Mouse (Mus musculus): ENCODE results near the gene Kdm2b. TPM values are rescaled to one million over a fixed set of nuclear protein-coding genes. Genes with fewer than 3 reads are reported as not detected.
A peak's percentile ranks its signal among the peaks of the same experiment; 100 is the strongest.
"Not testable (repeated sequence)": the region's sequence is repeated elsewhere in the genome, so short reads cannot be mapped to it uniquely, and the experiment has no call there.

Kdm2b gene
- polyA plus RNA-seq, 1 experiment from 2014 or later, result 141 TPM

DNA sequence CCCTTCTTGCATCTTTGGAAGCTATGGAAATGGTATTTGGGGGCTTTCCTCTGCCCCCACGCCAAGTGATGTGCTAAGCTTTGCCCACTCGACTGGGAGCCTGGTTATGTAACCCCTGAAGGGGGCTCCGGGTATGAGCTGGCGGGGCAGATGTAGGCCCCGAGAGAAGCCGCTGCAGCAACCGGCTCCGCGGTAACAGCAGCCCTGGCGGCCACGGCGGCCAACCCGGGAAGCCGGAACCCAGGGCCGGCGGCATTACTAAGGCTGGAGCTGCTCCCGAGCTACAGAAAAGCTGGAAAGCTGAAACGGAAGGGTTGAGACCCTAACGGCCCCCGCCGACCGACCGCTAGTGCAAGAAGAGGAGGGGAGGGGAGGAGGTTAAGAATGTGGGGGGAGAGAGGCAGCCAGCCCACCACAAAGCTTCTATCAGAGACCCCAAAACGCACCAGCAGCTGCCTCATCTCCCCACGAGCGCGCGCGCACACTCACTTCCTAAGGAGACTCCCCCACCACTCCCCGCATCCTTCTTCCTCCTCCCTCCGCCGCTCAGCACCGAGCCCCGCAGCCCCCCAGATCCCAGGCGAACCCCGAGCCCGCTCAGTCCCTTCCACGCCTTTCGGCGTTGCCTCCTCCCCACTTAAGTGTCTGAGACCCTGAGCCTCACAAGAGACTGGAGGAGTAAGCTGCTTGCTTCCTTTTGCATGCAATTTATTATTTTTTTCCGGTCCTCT lies 1.4 kb downstream of the Kdm2b start:
- 0 out of 2 replicates have a peak, but pooled peaks have one; percentile 13 for ATAC-seq (replicated peaks)
- no peaks in the 10 kb centered on the region for H3K9me3 ChIP-seq
- H3K27ac ChIP-seq (replicated peaks), result peak overlapping the region; percentile 94
- peak overlapping the region; percentile 68 for H3K4me3 ChIP-seq
- no peaks in the 10 kb centered on the region for H3K27me3 ChIP-seq
- no peaks in the 10 kb centered on the region for H3K36me3 ChIP-seq
- H3K4me1 ChIP-seq, result peaks cover 64% of the 10 kb centered on the region
- H3K9ac ChIP-seq (replicated peaks), result peak overlapping the region; percentile 68
- 1% methylated on average over 41 of the region's 41 CpGs for WGBS
- H3K4me2 ChIP-seq (replicated peaks), result peak overlapping the region; percentile 99

DNA sequence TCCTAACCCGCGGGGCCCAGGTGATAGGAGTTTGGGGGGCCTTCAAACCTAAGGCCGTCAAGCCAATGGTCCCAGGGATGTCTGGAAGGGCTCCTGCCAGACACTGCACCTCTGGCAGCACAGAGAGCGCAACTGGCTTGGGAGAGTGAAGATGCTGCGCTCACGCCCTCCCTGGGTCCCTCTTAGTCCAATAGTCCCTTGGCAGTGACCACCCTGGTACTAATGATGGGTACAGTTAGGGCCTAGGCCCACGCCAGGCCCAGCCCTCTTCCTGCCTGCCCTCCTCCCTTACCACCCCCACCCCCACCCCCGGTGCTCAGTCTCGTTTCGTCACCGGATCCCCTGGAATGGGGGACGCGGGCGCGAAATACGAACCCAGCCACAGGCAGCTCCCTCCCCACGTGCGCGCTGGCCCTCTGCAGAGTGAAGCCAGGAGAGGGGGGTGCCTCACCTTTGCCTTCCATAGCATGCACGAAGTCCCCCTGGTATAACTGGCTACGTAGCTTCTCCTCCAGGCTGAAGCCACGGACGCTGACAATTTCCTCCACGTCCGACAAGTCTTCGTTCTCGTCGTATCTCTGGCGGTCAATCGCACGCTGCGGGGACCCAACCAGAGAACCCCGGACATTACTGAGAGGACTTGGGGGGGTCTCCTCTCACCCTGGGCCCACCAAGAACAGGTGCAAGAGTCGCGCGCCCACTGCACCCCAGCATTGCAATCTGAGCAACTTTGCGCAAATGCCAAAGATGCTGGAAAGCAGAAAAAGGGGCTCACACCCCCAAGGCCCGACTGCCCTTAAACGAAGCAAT lies 2.2 kb downstream of the Kdm2b start:
- no peaks in the 10 kb centered on the region for H3K36me3 ChIP-seq
- peak overlapping the region; percentile 99 for H3K4me2 ChIP-seq (replicated peaks)
- H3K9ac ChIP-seq (replicated peaks), result peak overlapping the region; percentile 68
- H3K27me3 ChIP-seq, result no peaks in the 10 kb centered on the region
- 3% methylated on average over 39 of the region's 39 CpGs for WGBS
- H3K4me1 ChIP-seq, result peaks cover 64% of the 10 kb centered on the region
- no peaks in the 10 kb centered on the region for H3K9me3 ChIP-seq
- H3K27ac ChIP-seq (replicated peaks), result peak overlapping the region; percentile 94
- H3K4me3 ChIP-seq, result peak overlapping the region; percentile 68
- ATAC-seq (replicated peaks), result peak; percentile 39

- peak overlapping the region; percentile 27; the same call in 1 of the 2 replicates for H3K27ac ChIP-seq (replicated peaks)
- H3K4me1 ChIP-seq, result peaks cover 53% of the 10 kb centered on the region
- no peak for ATAC-seq (replicated peaks)
- 28% methylated on average over 8 of the region's 8 CpGs for WGBS
- peak overlapping the region; percentile 99 for H3K4me2 ChIP-seq (replicated peaks)
- no peaks in the 10 kb centered on the region for H3K36me3 ChIP-seq
- no peak overlapping the region for H3K9ac ChIP-seq (replicated peaks)
- no peaks in the 10 kb centered on the region for H3K27me3 ChIP-seq
- H3K9me3 ChIP-seq, result no peaks in the 10 kb centered on the region
- H3K4me3 ChIP-seq, result no peak overlapping the region
Measured at GRCm38 (mm10) chr5:122986091-122986493, 3.5 kb downstream of the Kdm2b start.

GRCm38 (mm10) chr5:122985276-122985675 lies 4.3 kb downstream of the Kdm2b start:
- H3K4me2 ChIP-seq (replicated peaks), result peak overlapping the region; percentile 99

GRCm38 (mm10) chr5:122984483-122984882 lies 5.1 kb downstream of the Kdm2b start:
- ATAC-seq (replicated peaks), result no peak
- Histone ChIP-seq H3K36me3 (peaks cover 4% of the 10 kb centered on the region; the same call in 1 of the 2 replicates), H3K4me1 (peaks cover 38% of the 10 kb centered on the region), H3K27ac (replicated peaks) (no peak overlapping the region), H3K9ac (replicated peaks) (no peak overlapping the region), H3K4me3 (no peak overlapping the region), H3K27me3 (no peaks in the 10 kb centered on the region), H3K9me3 (no peaks in the 10 kb centered on the region), H3K4me2 (replicated peaks) (no peak overlapping the region; the same call in 1 of the 2 replicates)
- 85% methylated on average over 5 of the region's 5 CpGs for WGBS

More at GRCm38 (mm10) chr5:122985276-122985675, 4.3 kb downstream of the Kdm2b start:
- no peak overlapping the region for H3K27ac ChIP-seq (replicated peaks)
- H3K4me1 ChIP-seq, result peaks cover 46% of the 10 kb centered on the region
- no peak overlapping the region for H3K9ac ChIP-seq (replicated peaks)
- ATAC-seq (replicated peaks), result no peak
- H3K9me3 ChIP-seq, result no peaks in the 10 kb centered on the region
- H3K36me3 ChIP-seq, result peaks cover 3% of the 10 kb centered on the region; the same call in 1 of the 2 replicates
- 46% methylated on average over 3 of the region's 3 CpGs for WGBS
- no peaks in the 10 kb centered on the region for H3K27me3 ChIP-seq
- no peak overlapping the region for H3K4me3 ChIP-seq

GRCm38 (mm10) chr5:122978970-122979369 lies 10.7 kb downstream of the Kdm2b start:
- no peak overlapping the region for H3K4me3 ChIP-seq
- H3K36me3 ChIP-seq, result peaks cover 4% of the 10 kb centered on the region; the same call in 1 of the 2 replicates
- no peak overlapping the region for H3K4me2 ChIP-seq (replicated peaks)
- ATAC-seq (replicated peaks), result no peak
- no peaks in the 10 kb centered on the region for H3K27me3 ChIP-seq
- no peaks in the 10 kb centered on the region for H3K4me1 ChIP-seq
- H3K9me3 ChIP-seq, result no peaks in the 10 kb centered on the region
- 90% methylated on average over 8 of the region's 8 CpGs for WGBS
- no peak overlapping the region for H3K9ac ChIP-seq (replicated peaks)
- no peak overlapping the region for H3K27ac ChIP-seq (replicated peaks)

DNA sequence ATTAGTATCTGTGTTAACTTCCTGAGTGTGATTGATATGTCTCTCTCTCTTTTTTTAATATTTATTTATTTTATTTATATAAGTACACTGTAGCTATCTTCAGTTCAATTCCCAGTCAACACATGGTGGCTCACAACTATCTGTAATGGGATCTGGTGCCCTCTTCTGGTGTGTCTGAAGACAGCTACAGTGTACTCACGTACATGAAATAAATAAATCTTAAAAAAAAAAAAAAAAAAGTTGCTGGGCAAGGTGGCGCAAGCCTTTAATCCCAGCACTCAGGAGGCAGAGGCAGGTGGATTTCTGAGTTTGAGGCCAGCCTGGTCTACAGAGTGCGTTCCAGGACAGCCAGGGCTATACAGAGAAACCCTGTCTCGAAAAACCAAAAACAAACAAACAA lies 14.9 kb downstream of the Kdm2b start:
- ATAC-seq (replicated peaks); H3K9me3 ChIP-seq; H3K36me3 ChIP-seq; H3K4me2 ChIP-seq (replicated peaks); H3K9ac ChIP-seq (replicated peaks); H3K4me3 ChIP-seq; H3K27me3 ChIP-seq; H3K27ac ChIP-seq (replicated peaks): not testable (repeated sequence)
- 93% methylated on average over 4 of the region's 4 CpGs for WGBS
- peaks cover 17% of the 10 kb centered on the region for H3K4me1 ChIP-seq

DNA sequence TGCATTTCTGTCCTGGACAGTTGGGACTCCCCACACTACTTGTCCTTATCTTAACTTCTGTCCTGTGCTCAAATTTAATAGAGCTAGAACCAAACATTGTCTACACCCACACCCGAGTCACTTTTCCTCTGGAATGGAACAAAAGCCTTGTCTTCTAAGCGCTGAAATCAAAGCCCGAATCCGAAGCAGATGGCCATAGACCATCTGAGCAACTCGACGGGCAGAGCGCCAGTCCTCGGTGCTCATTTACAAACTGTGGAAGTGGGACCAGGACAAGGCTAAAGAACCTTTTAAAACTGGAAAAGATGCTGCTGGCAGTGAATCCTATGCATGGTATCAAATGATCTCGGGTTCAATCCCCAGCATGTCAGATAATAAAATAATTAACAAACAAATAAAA lies 17.5 kb downstream of the Kdm2b start:
- Histone ChIP-seq H3K27me3 (no peaks in the 10 kb centered on the region), H3K27ac (replicated peaks) (peak overlapping the region; percentile 88), H3K36me3 (no peaks in the 10 kb centered on the region), H3K4me3 (no peak overlapping the region), H3K4me2 (replicated peaks) (no peak overlapping the region), H3K9ac (replicated peaks) (no peak overlapping the region), H3K4me1 (peaks cover 17% of the 10 kb centered on the region), H3K9me3 (no peaks in the 10 kb centered on the region)
- ATAC-seq (replicated peaks), result 0 out of 2 replicates have a peak, but pooled peaks have one; percentile 38
- 33% methylated on average over 9 of the region's 9 CpGs for WGBS

DNA sequence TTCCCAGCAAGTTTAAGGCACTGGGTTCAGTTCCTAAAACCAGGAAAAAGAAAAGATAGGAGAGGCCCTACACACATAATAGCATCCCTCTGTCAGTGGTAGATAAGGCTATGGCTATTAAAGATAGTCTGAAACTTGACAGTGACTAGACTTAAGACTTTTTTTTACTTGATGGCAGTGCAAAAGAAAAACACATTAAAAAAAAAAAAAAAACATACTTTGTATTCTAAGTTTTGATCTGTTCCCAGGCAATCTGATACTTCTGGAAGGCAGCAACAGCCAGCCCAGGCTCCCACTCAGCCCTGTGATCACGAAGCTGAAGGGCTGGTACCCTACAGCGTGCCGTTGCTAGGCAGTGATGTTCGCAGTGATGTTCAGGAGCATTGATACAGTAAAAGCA lies 18.2 kb downstream of the Kdm2b start:
- ATAC-seq (replicated peaks), result no peak
- Histone ChIP-seq H3K4me1 (peaks cover 17% of the 10 kb centered on the region), H3K36me3 (no peaks in the 10 kb centered on the region), H3K27ac (replicated peaks) (peak overlapping the region; percentile 88), H3K4me3 (no peak overlapping the region), H3K9me3 (no peaks in the 10 kb centered on the region), H3K9ac (replicated peaks) (no peak overlapping the region), H3K27me3 (no peaks in the 10 kb centered on the region), H3K4me2 (replicated peaks) (no peak overlapping the region)
- WGBS, result 79% methylated on average over 4 of the region's 4 CpGs

GRCm38 (mm10) chr5:122970056-122970455 lies 19.6 kb downstream of the Kdm2b start:
- H3K9me3 ChIP-seq, result no peaks in the 10 kb centered on the region
- no peaks in the 10 kb centered on the region for H3K27me3 ChIP-seq
- H3K4me1 ChIP-seq, result peaks cover 25% of the 10 kb centered on the region
- no peaks in the 10 kb centered on the region for H3K36me3 ChIP-seq
- no peak overlapping the region for H3K4me2 ChIP-seq (replicated peaks)
- H3K9ac ChIP-seq (replicated peaks), result no peak overlapping the region
- no peak for ATAC-seq (replicated peaks)
- H3K27ac ChIP-seq (replicated peaks), result no peak overlapping the region
- H3K4me3 ChIP-seq, result no peak overlapping the region
- 85% methylated on average over 5 of the region's 5 CpGs for WGBS

DNA sequence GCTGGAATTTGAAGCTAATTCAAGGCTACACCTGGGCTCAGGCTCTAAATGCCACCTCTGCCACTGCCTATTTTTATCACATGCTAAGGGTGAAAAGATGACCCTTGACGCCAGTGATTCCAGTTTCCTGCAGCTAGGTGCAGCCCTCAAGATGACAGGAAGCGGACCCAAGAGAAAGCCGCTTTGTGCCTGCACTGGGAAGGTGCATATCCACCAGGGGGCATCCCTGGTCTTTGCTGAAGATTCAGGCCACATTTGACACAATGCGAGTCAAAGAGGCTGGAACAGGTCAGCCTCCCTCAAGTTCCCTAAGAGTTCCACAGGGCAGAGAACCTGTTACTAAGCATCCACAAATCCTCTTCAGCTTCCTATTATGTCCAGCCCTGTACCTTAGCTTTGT lies 21.3 kb downstream of the Kdm2b start:
- Histone ChIP-seq H3K27me3 (no peaks in the 10 kb centered on the region), H3K36me3 (no peaks in the 10 kb centered on the region), H3K4me2 (replicated peaks) (no peak overlapping the region), H3K4me3 (no peak overlapping the region), H3K4me1 (peaks cover 22% of the 10 kb centered on the region), H3K9ac (replicated peaks) (no peak overlapping the region), H3K9me3 (no peaks in the 10 kb centered on the region), H3K27ac (replicated peaks) (no peak overlapping the region)
- WGBS, result 38% methylated on average over 4 of the region's 4 CpGs
- 0 out of 2 replicates have a peak, but pooled peaks have one; percentile 6 for ATAC-seq (replicated peaks)

DNA sequence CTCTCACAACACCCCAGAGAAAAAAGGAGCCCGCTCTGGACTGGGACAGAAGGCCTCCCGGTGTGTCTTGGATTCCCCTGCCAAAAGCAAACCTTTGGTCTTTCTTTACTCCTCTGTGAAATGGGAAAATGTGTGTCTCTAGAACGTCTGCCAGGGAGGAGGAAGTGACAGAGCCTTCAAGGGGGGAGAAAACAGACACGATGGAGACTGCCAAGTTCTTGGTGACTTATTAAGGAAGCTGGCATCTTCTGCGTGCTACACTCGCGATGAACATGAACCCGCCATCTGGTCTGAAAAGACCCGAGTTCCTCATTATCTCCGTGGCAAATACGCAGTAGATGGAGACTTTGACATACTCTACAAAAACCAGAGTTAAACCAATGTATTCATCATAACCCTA lies 24.2 kb downstream of the Kdm2b start:
- WGBS, result 59% methylated on average over 11 of the region's 11 CpGs
- H3K9me3 ChIP-seq, result no peaks in the 10 kb centered on the region
- H3K27me3 ChIP-seq, result no peaks in the 10 kb centered on the region
- ATAC-seq (replicated peaks), result no peak
- peaks cover 8% of the 10 kb centered on the region for H3K4me1 ChIP-seq
- 0 out of 2 replicates have a peak, but pooled peaks cover 5% of the 10 kb centered on the region for H3K36me3 ChIP-seq
- no peak overlapping the region for H3K4me2 ChIP-seq (replicated peaks)
- no peak overlapping the region for H3K4me3 ChIP-seq
- H3K27ac ChIP-seq (replicated peaks), result peak overlapping the region; percentile 80
- H3K9ac ChIP-seq (replicated peaks), result no peak overlapping the region

All from forebrain, embryonic 15.5 days (tissue).